Mouse (Mus musculus) small intestine, adult 2 months (tissue): ENCODE measurements around the gene Mvk.

ENCODE experiments used
- CTCF ChIP-seq: fragments of 200-500 bp; IDR thresholded peaks from 2 replicates; pipeline ENCODE4 v1.5.1; 2012; ENCODE audit warnings: low read depth, mild to moderate bottlenecking, control low read depth, inconsistent platforms, low read length, moderate library complexity, mixed read lengths; ENCODE audit not compliant: insufficient replicate concordance, insufficient read length; ENCODE audit errors: extremely low read depth
- POLR2A ChIP-seq: fragments of 200-500 bp; IDR thresholded peaks from 2 replicates; pipeline ENCODE4 v1.6.1; 2012; ENCODE audit warnings: low read depth, mild to moderate bottlenecking, control low read depth, inconsistent platforms, low read length, moderate library complexity

- TF ChIP-seq POLR2A (no peak), CTCF (peak; percentile 16; the same call in 1 of the 2 replicates)
Observed at GRCm38 (mm10) chr5:114507394-114507793, 63.3 kb downstream of the Mvk start.
